Mouse (Mus musculus): ENCODE measurements at regions not wholly inside any gene's neighbourhood (a gene's known extent, or its start where the extent isn't known, plus 50 kb on each side); places are given as distances from the start of the nearest gene placed in this dataset.

GRCm38 (mm10) chr10:96408250-96408649 is 208.6 kb upstream of the Btg1 start:
- H3K9ac ChIP-seq (ENCODE audit: insufficient read depth, low read depth): peak overlapping the region; percentile 27; the same call in 1 of the 2 replicates
- TF ChIP-seq TBP (conservative IDR thresholded peaks at IDR 0.05; ENCODE audit: low read depth, low read length) (no peak), SIN3A (IDR thresholded peaks at IDR 0.05; ENCODE audit: low read length) (no peak), PAX5 (IDR thresholded peaks at IDR 0.05; ENCODE audit: low read length) (no peak), UBTF (IDR thresholded peaks at IDR 0.05; ENCODE audit: low read depth, low read length) (no peak), CTCF (conservative IDR thresholded peaks at IDR 0.05 in 1 of 2, IDR thresholded peaks at IDR 0.05 in 1 of 2; ENCODE audit: low read depth in 2 of 2, low read length in 2 of 2) (no peak), SMC3 (IDR thresholded peaks at IDR 0.05; ENCODE audit: low read depth, low read length) (no peak)
- no peaks in the 10 kb centered on the region for H3K9me3 ChIP-seq (replicated peaks; ENCODE audit: low read length)
- in situ Hi-C loops (cut with MboI; ENCODE audit: low pct_ligation_motif_present, low pct_unique_long_range_greater_than_20kb, low sequenced_read_pairs): no loop called here
- H3K36me3 ChIP-seq (replicated peaks in 1 of 2; ENCODE audit: control insufficient read depth in 1 of 2, insufficient read depth in 1 of 2, low read length in 1 of 2): no peaks in the 10 kb centered on the region
- H3K4me1 ChIP-seq (ENCODE audit: control insufficient read depth in 1 of 2, insufficient read depth in 2 of 2): peaks cover 12 to 15% of the 10 kb centered on the region in 2 experiments
- peak overlapping the region; percentile 64 for H3K4me2 ChIP-seq (ENCODE audit: insufficient read depth, low read depth, poor library complexity, severe bottlenecking)
- no peak for DNase-seq (ENCODE audit: extremely low read depth)
- no peak overlapping the region for H3K4me3 ChIP-seq (replicated peaks in 1 of 3; ENCODE audit: low read depth in 2 of 3, low read length in 2 of 3, poor library complexity in 1 of 3)
- no peaks in the 10 kb centered on the region for H3K27me3 ChIP-seq (replicated peaks)
- H3K27ac ChIP-seq (ENCODE audit: insufficient read depth, low read depth): no peak overlapping the region; the same call in 1 of the 2 replicates
- H3K79me2 ChIP-seq (replicated peaks; ENCODE audit: control insufficient read depth, extremely low read depth, insufficient read depth, poor library complexity, severe bottlenecking): no peaks in the 10 kb centered on the region
- dilution Hi-C loops (cut with MboI; ENCODE audit: extremely low pct_ligation_motif_present, extremely low pct_unique_long_range_greater_than_20kb, low sequenced_read_pairs): no loop called here

- Histone ChIP-seq H3K4me3 (replicated peaks in 1 of 3; ENCODE audit: low read depth in 2 of 3, low read length in 2 of 3, poor library complexity in 1 of 3) (no peak overlapping the region), H3K27ac (ENCODE audit: insufficient read depth, low read depth) (no peak overlapping the region), H3K9me3 (replicated peaks; ENCODE audit: low read length) (no peaks in the 10 kb centered on the region), H3K79me2 (replicated peaks; ENCODE audit: control insufficient read depth, extremely low read depth, insufficient read depth, poor library complexity, severe bottlenecking) (no peaks in the 10 kb centered on the region), H3K4me2 (ENCODE audit: insufficient read depth, low read depth, poor library complexity, severe bottlenecking) (no peak overlapping the region), H3K9ac (ENCODE audit: insufficient read depth, low read depth) (no peak overlapping the region), H3K36me3 (replicated peaks in 1 of 2; ENCODE audit: control insufficient read depth in 1 of 2, insufficient read depth in 1 of 2, low read length in 1 of 2) (no peaks in the 10 kb centered on the region), H3K4me1 (ENCODE audit: control insufficient read depth in 1 of 2, insufficient read depth in 2 of 2) (peaks cover 8 to 15% of the 10 kb centered on the region in 2 experiments), H3K27me3 (replicated peaks) (no peaks in the 10 kb centered on the region)
- dilution Hi-C loops (cut with MboI; ENCODE audit: extremely low pct_ligation_motif_present, extremely low pct_unique_long_range_greater_than_20kb, low sequenced_read_pairs): no loop called here
- no peak for DNase-seq (ENCODE audit: extremely low read depth)
- in situ Hi-C loops (cut with MboI; ENCODE audit: low pct_ligation_motif_present, low pct_unique_long_range_greater_than_20kb, low sequenced_read_pairs): no loop called here
- TF ChIP-seq IRF4 (IDR thresholded peaks at IDR 0.05; ENCODE audit: low read depth, low read length): no peak
- no peak for TF ChIP-seq USF2 (conservative IDR thresholded peaks at IDR 0.05; ENCODE audit: low read depth, low read length)
- TF ChIP-seq ELF1 (IDR thresholded peaks at IDR 0.05; ENCODE audit: low read depth, low read length): no peak
- TF ChIP-seq HCFC1 (IDR thresholded peaks at IDR 0.05; ENCODE audit: low read depth, low read length): no peak
- no peak for TF ChIP-seq CHD2 (IDR thresholded peaks at IDR 0.05; ENCODE audit: low read length)
- TF ChIP-seq USF1 (IDR thresholded peaks at IDR 0.05; ENCODE audit: low read depth, low read length): no peak
- no peak for TF ChIP-seq TCF12 (IDR thresholded peaks at IDR 0.05; ENCODE audit: low read depth, low read length)
- TF ChIP-seq PAX5 (IDR thresholded peaks at IDR 0.05; ENCODE audit: low read length): no peak
- no peak for TF ChIP-seq ZNF384 (IDR thresholded peaks at IDR 0.05; ENCODE audit: low read depth, low read length)
- TF ChIP-seq CTCF (conservative IDR thresholded peaks at IDR 0.05 in 1 of 2, IDR thresholded peaks at IDR 0.05 in 1 of 2; ENCODE audit: low read depth in 2 of 2, low read length in 2 of 2): no peak
- TF ChIP-seq SIN3A (IDR thresholded peaks at IDR 0.05; ENCODE audit: low read length): no peak
- TF ChIP-seq RCOR1 (conservative IDR thresholded peaks at IDR 0.05; ENCODE audit: low read depth, low read length): no peak
- TF ChIP-seq ZC3H11A (IDR thresholded peaks at IDR 0.05; ENCODE audit: low read depth, low read length): no peak
- no peak for TF ChIP-seq UBTF (IDR thresholded peaks at IDR 0.05; ENCODE audit: low read depth, low read length)
- TF ChIP-seq MAZ (IDR thresholded peaks at IDR 0.05; ENCODE audit: low read depth, low read length): no peak
- TF ChIP-seq RAD21 (IDR thresholded peaks at IDR 0.05; ENCODE audit: low read depth, low read length): no peak
- no peak for TF ChIP-seq SMC3 (IDR thresholded peaks at IDR 0.05; ENCODE audit: low read depth, low read length)
Measured at GRCm38 (mm10) chr10:96410028-96410427, 206.8 kb upstream of the Btg1 start.

Data from CH12.LX (cell line).